Mouse (Mus musculus) erythroblast, embryonic 14.5 days (primary cell): ENCODE measurements at regions not wholly inside any gene's neighbourhood (a gene's known extent, or its start where the extent isn't known, plus 50 kb on each side); places are given as distances from the start of the nearest gene placed in this dataset.

Experiments
- H3K27me3 ChIP-seq: 2 replicates; pipeline ENCODE4 v1.6.1; 2012; ENCODE audit warnings: inconsistent platforms; ENCODE audit not compliant: control insufficient read depth
- H3K36me3 ChIP-seq: 2 replicates; pipeline ENCODE4 v1.6.1; 2012; ENCODE audit warnings: mild to moderate bottlenecking, inconsistent platforms; ENCODE audit not compliant: control insufficient read depth
- H3K4me1 ChIP-seq: 2 replicates; pipeline ENCODE4 v1.6.1; 2012; ENCODE audit warnings: inconsistent platforms; ENCODE audit not compliant: control insufficient read depth
- H3K4me3 ChIP-seq: replicated peaks from 2 replicates; pipeline ENCODE3; 2012; ENCODE audit warnings: moderate library complexity, mild to moderate bottlenecking, inconsistent platforms
- H3K9me3 ChIP-seq: 2 replicates; pipeline ENCODE4 v1.6.1; 2012; ENCODE audit warnings: low read length, inconsistent platforms, mixed read lengths; ENCODE audit not compliant: control insufficient read depth
- GATA1 ChIP-seq: IDR thresholded peaks from 2 replicates; pipeline ENCODE4 v1.6.1; 2012; ENCODE audit warnings: low read length, inconsistent platforms, mixed read lengths
- TAL1 ChIP-seq: IDR thresholded peaks from 3 replicates; pipeline ENCODE4 v1.6.1; 2012; ENCODE audit warnings: low read length, inconsistent platforms, mixed read lengths

DNA sequence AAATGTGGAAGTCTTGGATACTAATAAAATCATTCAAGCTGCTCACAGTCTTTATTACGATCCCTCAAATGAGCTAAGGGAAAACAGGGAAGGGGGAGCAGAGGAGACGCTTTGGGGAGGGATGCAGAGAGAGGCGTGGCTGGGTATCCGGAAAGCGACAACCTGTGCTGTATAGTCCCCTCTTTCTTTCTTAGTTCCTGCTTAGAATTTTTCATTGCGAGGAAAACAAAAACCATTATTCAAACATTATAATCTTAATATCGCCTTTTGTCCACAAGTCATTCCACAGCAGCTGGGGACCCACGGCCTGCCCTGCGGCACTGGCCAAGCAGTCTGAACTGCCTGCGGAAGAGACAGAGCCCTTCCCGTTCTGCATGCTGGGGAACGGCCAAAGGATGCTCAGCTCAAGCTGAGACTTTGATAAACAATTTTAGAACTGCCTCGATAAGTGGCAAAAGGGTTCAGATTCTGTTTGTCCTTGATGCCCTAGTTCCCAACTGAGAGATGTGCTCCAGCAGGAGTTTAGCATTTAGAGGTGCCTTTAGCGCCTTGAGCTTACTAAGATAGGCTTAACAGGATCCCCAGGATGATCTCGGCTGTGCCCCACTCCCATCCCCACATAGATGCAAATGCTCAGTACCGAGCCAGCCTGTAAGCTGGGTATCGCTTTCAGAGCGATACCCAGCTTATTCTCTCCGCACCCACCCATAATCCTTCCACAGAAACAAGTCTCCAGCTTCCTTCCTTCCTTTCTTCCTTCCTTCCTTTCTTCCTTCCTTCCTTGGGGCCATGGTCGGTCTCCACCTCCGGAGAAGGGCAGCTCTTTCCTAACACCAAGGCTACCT is 248.7 kb upstream of the Nfe2l3 start:
- H3K27me3 ChIP-seq = peaks cover 100% of the 10 kb centered on the region

DNA sequence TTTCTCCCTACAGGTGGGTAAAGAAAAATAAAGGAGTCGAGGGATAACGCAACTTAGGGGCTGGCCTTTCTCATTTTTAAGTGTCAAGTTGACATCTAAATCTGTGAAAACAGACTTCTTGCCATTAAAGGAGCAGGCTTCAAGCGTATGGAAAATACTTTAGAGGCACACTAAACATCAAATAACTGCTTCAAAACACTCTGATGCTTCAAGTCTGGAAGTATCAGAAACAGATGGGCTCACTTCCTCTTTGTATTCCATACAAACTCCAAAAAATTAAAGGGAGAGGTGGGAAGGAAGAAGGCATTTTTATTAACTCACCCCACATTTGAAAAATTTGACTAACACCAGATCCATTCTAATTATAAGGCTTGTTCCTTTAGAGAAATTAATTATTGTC is 248.0 kb upstream of the Nfe2l3 start:
- TF ChIP-seq GATA1 (no peak), TAL1 (no peak)
- no peaks in the 10 kb centered on the region for H3K4me1 ChIP-seq
- no peak overlapping the region for H3K4me3 ChIP-seq
- no peaks in the 10 kb centered on the region for H3K36me3 ChIP-seq
- H3K9me3 ChIP-seq = no peaks in the 10 kb centered on the region; the same call in 1 of the 2 replicates
- peaks cover 97% of the 10 kb centered on the region for H3K27me3 ChIP-seq

More for the DNA sequence above, 248.7 kb upstream of the Nfe2l3 start:
- TF ChIP-seq GATA1 (no peak), TAL1 (no peak)
- Histone ChIP-seq H3K4me3 (no peak overlapping the region), H3K4me1 (no peaks in the 10 kb centered on the region), H3K36me3 (no peaks in the 10 kb centered on the region), H3K9me3 (no peaks in the 10 kb centered on the region; the same call in 1 of the 2 replicates)

DNA sequence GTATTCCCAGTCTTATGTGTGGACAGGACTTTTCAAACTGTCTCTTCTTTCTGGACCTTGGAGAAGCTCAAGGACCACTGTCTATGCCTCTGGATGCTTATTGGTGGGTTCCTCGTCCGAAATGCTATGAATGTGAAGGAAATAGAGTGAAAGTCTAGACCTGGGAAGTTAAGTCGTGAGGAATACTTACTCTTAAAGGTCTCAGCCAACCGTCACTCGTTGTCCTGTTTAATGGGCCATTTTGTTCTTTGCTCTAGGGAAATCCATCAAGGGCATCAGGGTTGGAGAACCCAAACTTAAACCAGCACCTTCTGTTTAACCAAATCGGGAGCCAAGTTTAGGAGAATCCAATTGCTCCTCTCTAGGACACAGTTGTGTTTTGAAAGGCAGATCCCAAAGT is 247.3 kb upstream of the Nfe2l3 start:
- H3K36me3 ChIP-seq = no peaks in the 10 kb centered on the region
- H3K4me1 ChIP-seq = no peaks in the 10 kb centered on the region
- peaks cover 94% of the 10 kb centered on the region for H3K27me3 ChIP-seq
- H3K9me3 ChIP-seq = no peaks in the 10 kb centered on the region; the same call in 1 of the 2 replicates
- no peak overlapping the region for H3K4me3 ChIP-seq
- TF ChIP-seq TAL1 (no peak), GATA1 (no peak)

DNA sequence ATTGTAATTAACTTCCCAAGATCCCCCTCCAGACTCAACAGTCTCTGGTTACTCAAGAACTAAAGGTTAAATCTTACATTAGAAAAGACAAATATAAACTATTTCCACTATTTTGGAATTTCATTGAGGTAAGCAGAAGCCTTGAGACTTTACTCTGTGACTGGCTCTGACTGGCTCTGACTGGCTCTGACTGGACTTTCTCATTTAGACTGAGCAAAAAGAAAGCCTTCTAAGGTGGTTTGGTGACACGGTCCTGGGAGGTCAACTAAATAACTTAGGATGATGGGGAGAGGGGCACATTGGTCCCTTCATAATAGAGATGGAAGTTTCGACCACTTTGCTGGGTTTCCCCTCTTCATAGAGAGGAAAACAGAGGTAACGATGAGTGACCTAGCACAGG is 243.3 kb upstream of the Nfe2l3 start:
- TF ChIP-seq GATA1 = no peak
- H3K4me1 ChIP-seq = peaks cover 4% of the 10 kb centered on the region
- peaks cover 71% of the 10 kb centered on the region for H3K27me3 ChIP-seq
- no peak overlapping the region for H3K4me3 ChIP-seq
- no peaks in the 10 kb centered on the region for H3K9me3 ChIP-seq
- no peaks in the 10 kb centered on the region for H3K36me3 ChIP-seq

DNA sequence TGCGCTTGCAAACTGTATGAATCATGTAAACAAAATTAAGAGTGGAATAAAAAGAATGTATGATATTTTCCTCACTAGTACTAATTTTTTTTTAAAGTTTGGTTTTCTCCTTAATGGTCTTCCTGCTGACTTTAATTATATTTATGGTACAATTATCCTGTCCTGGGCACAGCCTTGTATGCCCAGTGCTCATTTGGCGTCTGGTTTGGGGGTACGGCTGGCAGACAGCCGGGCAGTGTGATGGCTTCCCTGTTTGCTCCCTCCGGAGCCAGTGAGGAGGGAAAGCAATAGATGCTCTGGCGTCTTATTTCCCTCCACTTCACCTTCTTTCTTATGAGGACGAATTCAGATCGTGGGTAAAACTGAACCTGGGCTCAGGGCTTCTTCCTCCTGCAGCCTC is 239.6 kb upstream of the Nfe2l3 start:
- H3K4me3 ChIP-seq = no peak overlapping the region
- H3K36me3 ChIP-seq = no peaks in the 10 kb centered on the region
- H3K9me3 ChIP-seq = no peaks in the 10 kb centered on the region
- peaks cover 34% of the 10 kb centered on the region for H3K27me3 ChIP-seq
- TF ChIP-seq GATA1 (no peak), TAL1 (no peak)
- peaks cover 4% of the 10 kb centered on the region for H3K4me1 ChIP-seq

DNA sequence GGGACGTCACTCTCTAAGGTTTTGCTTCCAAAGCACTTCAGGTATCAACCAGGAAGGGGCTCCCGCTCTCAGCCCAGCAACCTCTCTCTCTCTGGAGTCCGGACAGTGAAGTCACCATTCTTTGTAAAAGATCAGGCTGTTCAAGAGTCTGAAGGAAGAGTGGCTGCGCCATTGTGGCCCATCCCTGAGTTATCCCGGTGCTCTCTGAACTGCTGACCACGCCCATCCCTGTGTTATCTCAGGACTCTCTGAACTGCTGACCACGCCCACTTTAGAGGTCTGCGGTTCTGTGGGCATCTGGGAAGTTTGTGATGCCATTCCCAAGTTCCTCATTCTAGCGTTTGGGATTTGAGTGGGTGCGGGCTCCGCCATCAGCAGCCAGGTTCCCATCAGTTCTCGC is 239.1 kb upstream of the Nfe2l3 start:
- Histone ChIP-seq H3K36me3 (no peaks in the 10 kb centered on the region), H3K27me3 (peaks cover 29% of the 10 kb centered on the region), H3K4me3 (no peak overlapping the region), H3K4me1 (peaks cover 4% of the 10 kb centered on the region), H3K9me3 (no peaks in the 10 kb centered on the region)
- no peak for TF ChIP-seq GATA1
- TF ChIP-seq TAL1 = no peak

DNA sequence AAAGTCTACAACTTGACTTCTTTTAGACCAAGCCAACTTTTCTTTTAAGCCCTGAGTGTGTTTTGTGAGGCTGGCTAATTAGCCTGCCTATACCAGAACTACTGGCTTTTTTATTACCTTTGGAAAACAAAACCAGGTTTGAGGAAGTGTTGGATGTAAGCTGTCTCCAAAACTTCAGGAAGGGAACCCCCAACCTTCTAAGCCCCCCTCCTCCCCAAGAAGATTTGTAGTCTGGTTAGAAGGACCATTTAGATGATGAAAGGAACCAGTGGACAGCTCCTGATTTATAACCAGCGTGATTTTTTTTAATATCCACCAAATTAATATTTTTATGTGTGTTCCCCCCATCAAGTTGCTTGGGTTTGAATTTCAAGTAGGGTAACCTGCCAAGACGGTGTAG is 236.1 kb upstream of the Nfe2l3 start:
- peaks cover 4% of the 10 kb centered on the region for H3K4me1 ChIP-seq
- H3K9me3 ChIP-seq = no peaks in the 10 kb centered on the region
- H3K27me3 ChIP-seq = peaks cover 11% of the 10 kb centered on the region
- TF ChIP-seq GATA1 (no peak), TAL1 (no peak)
- H3K36me3 ChIP-seq = no peaks in the 10 kb centered on the region
- no peak overlapping the region for H3K4me3 ChIP-seq

DNA sequence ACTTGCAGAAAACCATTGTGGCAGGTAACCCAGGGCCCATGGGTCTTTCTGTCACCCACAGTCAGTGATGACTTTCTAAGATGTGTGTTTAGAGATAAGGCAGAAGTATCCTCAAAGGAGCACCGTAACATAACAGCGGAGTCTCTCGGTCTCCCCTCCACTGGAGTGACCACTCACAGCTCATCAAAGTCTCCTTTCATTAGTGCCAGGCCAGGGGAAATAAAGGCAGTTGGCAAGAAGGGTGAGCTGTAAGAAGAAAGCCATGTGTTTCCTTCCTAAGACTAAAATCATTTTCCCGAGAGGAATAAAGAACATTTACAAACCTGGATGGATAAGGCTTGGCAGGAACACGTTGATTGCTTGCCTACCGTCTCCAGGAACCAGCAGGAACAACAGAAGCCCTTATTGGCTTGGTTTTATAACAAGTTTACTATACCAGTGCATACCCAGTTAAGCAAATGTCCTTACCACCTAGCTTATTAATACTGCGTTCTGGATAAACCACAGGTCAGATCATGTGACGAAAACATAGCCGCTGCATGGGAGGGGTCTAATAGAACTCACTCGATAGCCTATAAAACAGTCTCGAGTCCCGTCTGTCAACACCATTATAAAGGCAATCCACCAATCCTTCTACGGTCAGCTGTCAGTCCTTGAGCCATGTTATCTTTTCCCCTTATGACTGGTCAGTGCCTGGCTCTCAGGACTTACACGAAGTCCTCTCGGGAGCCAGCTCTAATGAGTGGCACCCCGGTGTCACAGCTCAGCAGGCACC is 235.3 kb upstream of the Nfe2l3 start:
- Histone ChIP-seq H3K36me3 (no peaks in the 10 kb centered on the region), H3K27me3 (peaks cover 8% of the 10 kb centered on the region), H3K4me1 (peaks cover 4% of the 10 kb centered on the region), H3K9me3 (no peaks in the 10 kb centered on the region), H3K4me3 (no peak overlapping the region)
- TF ChIP-seq GATA1 (no peak), TAL1 (no peak)

DNA sequence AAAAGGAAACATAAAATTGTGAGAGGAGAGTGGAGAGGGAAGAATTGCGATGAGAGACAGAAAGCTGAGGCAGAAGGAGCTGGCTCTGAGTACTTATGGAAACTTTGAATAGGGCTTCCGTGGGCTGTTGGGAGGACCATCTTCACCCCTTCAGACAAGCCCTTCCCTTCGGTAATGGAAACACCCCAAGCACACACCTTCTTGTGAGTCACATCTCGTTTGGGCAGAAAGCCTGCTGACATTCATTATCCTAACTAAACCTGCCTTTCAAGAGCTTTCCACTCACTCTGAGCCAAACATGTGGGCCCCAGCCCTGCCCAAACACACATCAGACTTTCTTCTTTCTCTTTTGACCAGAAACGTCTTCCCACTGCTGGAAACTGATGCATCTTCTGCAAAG is 232.3 kb upstream of the Nfe2l3 start:
- Histone ChIP-seq H3K27me3 (peaks cover under 1% of the 10 kb centered on the region; the same call in 1 of the 2 replicates), H3K9me3 (no peaks in the 10 kb centered on the region), H3K36me3 (no peaks in the 10 kb centered on the region), H3K4me1 (no peaks in the 10 kb centered on the region), H3K4me3 (no peak overlapping the region)
- TF ChIP-seq GATA1 = no peak
- no peak for TF ChIP-seq TAL1
